Mouse (Mus musculus) G1E (cell line): ENCODE data around the gene Inhbc.

Experiments used
- CTCF ChIP-seq: IDR thresholded peaks from 2 replicates; pipeline ENCODE4 v1.5.1; 2012; ENCODE audit warnings: low read depth, low read length, inconsistent platforms, mixed read lengths
- GATA1 ChIP-seq: IDR thresholded peaks from 2 replicates; pipeline ENCODE4 v1.6.1; 2012; ENCODE audit warnings: borderline replicate concordance, low read length, inconsistent platforms, mixed read lengths
- GATA2 ChIP-seq: IDR thresholded peaks from 2 replicates; pipeline ENCODE4 v1.6.1; 2012; ENCODE audit warnings: low read depth, low read length, inconsistent platforms, borderline replicate concordance
- TAL1 ChIP-seq: conservative IDR thresholded peaks from 2 replicates; pipeline ENCODE4 v1.6.1; 2012; ENCODE audit warnings: low read depth, low read length, inconsistent platforms, mixed read lengths

DNA sequence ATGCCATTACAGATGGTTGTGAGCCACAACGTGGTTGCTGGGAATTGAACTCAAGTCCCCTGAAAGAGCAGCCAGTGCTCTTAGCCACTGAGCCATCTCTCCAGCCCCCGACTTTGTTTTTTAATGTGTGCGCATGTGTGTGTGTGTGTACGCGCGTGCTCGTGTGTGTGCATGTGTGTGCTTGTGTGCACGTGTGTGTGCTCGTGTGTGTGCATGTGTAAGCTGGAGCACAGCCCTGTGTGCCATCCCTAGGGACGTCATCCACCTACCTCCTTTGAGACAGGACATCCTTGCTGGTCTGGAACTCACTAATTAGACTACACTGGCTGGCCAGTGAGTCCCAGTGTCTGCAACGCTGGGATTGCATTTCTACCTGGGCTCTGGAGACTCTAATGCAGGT lies 17.5 kb downstream of the Inhbc start:
- TF ChIP-seq CTCF (no peak), GATA1 (no peak), TAL1 (no peak), GATA2 (no peak)
